Comparison of ENCODE assay signal across 15 mouse cellular contexts in genomic region chr5:113298040-113298439, GRCm38 (mm10). TPM values are rescaled to one million over a fixed set of nuclear protein-coding genes. Genes with fewer than 3 reads are reported as not detected.
DNase-seq lines count a peak whose midpoint lies in the region; ATAC-seq lines count a peak whose summit lies in the region.
"Had no signal": no experiment of that assay in that cellular context is flagged by ENCODE, and none has a peak within 500 bp of the region (broad histone marks: within the 10 kb centered on the region; RNA-seq: fewer than 3 reads in every experiment).

No protein-coding gene starts in this region.

- 18% methylated on average over 12 of the region's 12 CpGs for WGBS in heart, embryonic 12.5 days
- WGBS in intestine, embryonic 14.5 days: 17% methylated on average over 12 of the region's 12 CpGs
- 18% methylated on average over 12 of the region's 12 CpGs for WGBS in stomach, embryonic 15.5 days

- H3K4me1 ChIP-seq in heart, embryonic 12.5 days (replicated peaks): peaks cover 8% of the 10 kb centered on the region; the same call in 1 of the 2 replicates
- no peaks in the 10 kb centered on the region; the same call in 1 of the 2 replicates for H3K4me1 ChIP-seq in intestine, embryonic 14.5 days (replicated peaks; ENCODE audit: control insufficient read depth, insufficient read depth, low read length)
- H3K4me1 ChIP-seq in stomach, embryonic 15.5 days: peaks cover 22% of the 10 kb centered on the region
- H3K4me1 ChIP-seq: heart, embryonic 15.5 days had no signal

- no peaks in the 10 kb centered on the region for H3K9me3 ChIP-seq in heart, embryonic 12.5 days (replicated peaks)
- H3K9me3 ChIP-seq in intestine, embryonic 14.5 days (ENCODE audit: control insufficient read depth, low read length): no peaks in the 10 kb centered on the region
- no peaks in the 10 kb centered on the region for H3K9me3 ChIP-seq in stomach, embryonic 15.5 days
- H3K9me3 ChIP-seq: heart, embryonic 15.5 days had no signal

- peaks cover 69% of the 10 kb centered on the region for H3K27me3 ChIP-seq in heart, embryonic 12.5 days (replicated peaks)
- H3K27me3 ChIP-seq in intestine, embryonic 14.5 days (replicated peaks; ENCODE audit: control insufficient read depth, insufficient read depth, low read length): 0 out of 2 replicates have a peak, but pooled peaks cover 4% of the 10 kb centered on the region
- no peaks in the 10 kb centered on the region for H3K27me3 ChIP-seq in stomach, embryonic 15.5 days (replicated peaks)

- no peak overlapping the region for H3K27ac ChIP-seq in heart, embryonic 12.5 days (ENCODE audit: poor library complexity, severe bottlenecking)
- H3K27ac ChIP-seq in intestine, embryonic 14.5 days (ENCODE audit: low read depth): no peak overlapping the region
- H3K27ac ChIP-seq in stomach, embryonic 15.5 days: no peak overlapping the region
- H3K27ac ChIP-seq: heart, embryonic 15.5 days had no signal

- no peaks in the 10 kb centered on the region for H3K36me3 ChIP-seq in heart, embryonic 12.5 days
- no peaks in the 10 kb centered on the region for H3K36me3 ChIP-seq in intestine, embryonic 14.5 days (ENCODE audit: control insufficient read depth, insufficient read depth, low read length)
- no peaks in the 10 kb centered on the region for H3K36me3 ChIP-seq in stomach, embryonic 15.5 days
- H3K36me3 ChIP-seq: heart, embryonic 15.5 days had no signal

- no peak overlapping the region for H3K9ac ChIP-seq in heart, embryonic 12.5 days
- H3K9ac ChIP-seq in intestine, embryonic 14.5 days (ENCODE audit: low read length): no peak overlapping the region
- H3K9ac ChIP-seq in stomach, embryonic 15.5 days: no peak overlapping the region
- H3K9ac ChIP-seq: heart, embryonic 15.5 days had no signal

- DNase-seq in heart, adult 9 months (ENCODE audit: low spot score in 2 of 2): no peak
- peak; percentile 23 to 51 for DNase-seq in lung, adult 18-20 months
- no peak for DNase-seq in lung, postnatal 25 days (ENCODE audit: low spot score)
- DNase-seq in intestine, embryonic 14.5 days (ENCODE audit: low spot score): no peak
- no peak for DNase-seq in adrenal gland, adult 8-10 months
- DNase-seq: liver; thymus, postnatal 36 days had no signal

- no peak overlapping the region for H3K4me3 ChIP-seq in heart, embryonic 12.5 days
- no peak overlapping the region for H3K4me3 ChIP-seq in intestine, embryonic 14.5 days (ENCODE audit: low read depth, low read length)
- H3K4me3 ChIP-seq in stomach, embryonic 15.5 days (replicated peaks): no peak overlapping the region
- H3K4me3 ChIP-seq: heart, embryonic 15.5 days; myocyte had no signal

- ATAC-seq in heart, embryonic 12.5 days (ENCODE audit: insufficient number of reproducible peaks, low FRiP score): no peak
- no peak for ATAC-seq in intestine, embryonic 14.5 days (replicated peaks; ENCODE audit: low FRiP score, low TSS enrichment, low read depth)
- ATAC-seq in stomach, embryonic 15.5 days (ENCODE audit: insufficient read depth, low FRiP score, low read depth): peak; percentile 9; the same call in 1 of the 2 replicates
- ATAC-seq in granulocyte monocyte progenitor cell, adult 5-6 weeks (replicated peaks; ENCODE audit: poor library complexity, severe bottlenecking): no peak

- peak overlapping the region; percentile 41 for H3K4me2 ChIP-seq in heart, embryonic 12.5 days
- H3K4me2 ChIP-seq in intestine, embryonic 14.5 days (ENCODE audit: low read length): peak overlapping the region; percentile 28; the same call in 1 of the 2 replicates
- peak overlapping the region; percentile 40 for H3K4me2 ChIP-seq in stomach, embryonic 15.5 days
- H3K4me2 ChIP-seq: heart, embryonic 15.5 days had no signal

RNA-seq across cellular contexts. Expression of gene Sgsm1, which starts 12.5 kb away (rescaled TPM):
- 2.4 and 3.0 TPM in 2 replicates for polyA plus RNA-seq in heart, embryonic 12.5 days (2016; fragmentation: Nextera tagmentation; extraction: Ambion mirVana)
- polyA plus RNA-seq in intestine, embryonic 14.5 days (2014; fragmentation: Nextera tagmentation; extraction: Ambion mirVana): 8.8 and 10.0 TPM in 2 replicates
- polyA plus RNA-seq in stomach, embryonic 15.5 days (2015; fragmentation: Nextera tagmentation; extraction: Ambion mirVana): 6.9 and 8.8 TPM in 2 replicates
- total RNA-seq in granulocyte monocyte progenitor cell, adult 5-6 weeks (2014; fragmentation: Nextera tagmentation): not detected in 2 replicates
- total RNA-seq in granulocyte monocyte progenitor cell, adult 5-6 weeks (2017): 0.22 TPM in 1 of 2 replicates, not detected in the other
- 10 to 100 TPM; 14.8 to 23.5 (median 18.8) TPM for total RNA-seq in adrenal gland, adult 8-10 months (2022)

RNA-seq across cellular contexts. Expression of gene Aym1, which starts 59.1 kb away (rescaled TPM):
- not detected in 2 replicates for polyA plus RNA-seq in heart, embryonic 12.5 days (2016; fragmentation: Nextera tagmentation; extraction: Ambion mirVana)
- polyA plus RNA-seq in intestine, embryonic 14.5 days (2014; fragmentation: Nextera tagmentation; extraction: Ambion mirVana): not detected in 2 replicates
- not detected in 2 replicates for polyA plus RNA-seq in stomach, embryonic 15.5 days (2015; fragmentation: Nextera tagmentation; extraction: Ambion mirVana)
- total RNA-seq in granulocyte monocyte progenitor cell, adult 5-6 weeks (2014; fragmentation: Nextera tagmentation): not detected in 2 replicates
- total RNA-seq in granulocyte monocyte progenitor cell, adult 5-6 weeks (2017): not detected in 2 replicates
- total RNA-seq in adrenal gland, adult 8-10 months (2022): not detected
- total RNA-seq: adrenal gland, adult 18-20 months; megakaryocyte-erythroid progenitor cell, adult 5-6 weeks had no signal
- polyA plus RNA-seq: C2C12; heart, embryonic 15.5 days; myocyte had no signal

Comparison
In these comparisons a context has a peak if more than half of its experiments do, and no peak if none do; other contexts are left out.
1. DNase-seq: peak in lung, adult 18-20 months (2 of 2); none in heart, adult 9 months (0 of 2), lung, postnatal 25 days (single experiment), intestine, embryonic 14.5 days (single experiment) and adrenal gland, adult 8-10 months (single experiment).
2. Peak in every context shown above with its lines, with median percentiles within 50 percentile points of each other: H3K4me2 ChIP-seq.